Mouse (Mus musculus): ENCODE measurements around the gene Tcte1. TPM values are rescaled to one million over a fixed set of nuclear protein-coding genes. Genes with fewer than 3 reads are reported as not detected.
A peak's percentile ranks its signal among the peaks of the same experiment; 100 is the strongest.

The Tcte1 gene
- total RNA-seq, 2 experiments from 2014 or later: 0.12 TPM; not detected in 1

DNA sequence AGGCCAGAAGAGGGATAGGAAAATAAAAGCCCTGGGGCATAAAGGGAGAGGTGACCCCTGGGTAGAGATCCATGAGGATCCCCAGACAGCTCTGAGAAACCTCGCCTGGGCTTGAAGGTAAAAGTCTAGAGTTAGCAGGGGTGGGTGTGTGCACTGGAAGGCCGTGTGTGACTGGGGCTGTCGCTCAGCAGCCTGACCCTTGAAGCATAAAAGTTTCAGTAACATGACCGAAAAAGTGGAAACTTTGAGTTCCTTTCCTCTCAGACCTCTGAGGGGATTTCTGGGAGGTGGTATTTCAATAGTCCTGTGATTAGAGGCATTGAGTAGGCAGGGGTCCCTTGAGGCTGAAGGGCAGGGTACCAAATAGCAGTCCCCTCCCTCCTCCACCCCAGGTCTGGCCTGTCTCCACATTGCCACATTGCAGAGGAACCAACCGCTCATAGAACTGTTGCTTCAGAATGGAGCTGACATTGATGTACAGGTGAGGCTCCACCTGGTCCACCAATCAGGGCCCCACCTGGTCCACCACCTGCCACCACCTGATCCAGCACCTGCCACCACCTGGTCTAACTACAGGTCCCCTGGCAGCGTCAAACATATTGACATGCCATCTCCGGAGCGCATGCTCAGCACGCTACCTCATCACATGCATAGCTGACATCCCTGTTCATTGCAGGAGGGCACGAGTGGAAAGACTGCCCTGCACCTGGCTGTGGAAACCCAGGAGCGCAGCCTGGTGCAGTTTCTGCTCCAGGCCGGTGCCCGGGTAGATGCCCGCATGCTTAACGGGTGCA is 36.7 kb downstream of the Tcte1 start:
- DNase-seq: no peak
- intact Hi-C loops (cut with DNase I): loop anchor here (10.0 kb wide), 1 partner anchor 825 kb away; the partner anchor contains the start of gene Zfp318

DNA sequence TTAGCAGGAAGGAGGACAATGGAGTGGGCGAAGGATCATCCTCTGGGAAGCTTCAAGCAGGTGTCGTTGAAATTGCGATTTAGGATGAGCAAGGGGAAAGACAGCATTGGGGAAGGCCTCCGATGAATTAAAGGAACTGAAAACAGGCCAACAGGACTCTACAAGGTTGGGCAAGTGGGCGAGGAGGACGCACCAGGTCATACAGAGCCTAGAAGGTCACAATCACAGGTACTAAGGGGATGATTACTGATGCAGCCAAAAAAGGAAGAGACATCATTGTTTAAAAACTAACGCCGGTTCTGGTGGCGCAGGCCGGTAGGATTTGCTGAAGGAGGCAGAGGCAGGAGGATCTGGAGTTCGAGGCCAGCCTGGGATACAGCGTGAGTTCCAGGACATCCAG is 40.0 kb downstream of the Tcte1 start:
- DNase-seq: no peak
- intact Hi-C loops (cut with DNase I): loop anchor here (10.0 kb wide), 1 partner anchor 822 kb away; the partner anchor contains the start of gene Zfp318

DNA sequence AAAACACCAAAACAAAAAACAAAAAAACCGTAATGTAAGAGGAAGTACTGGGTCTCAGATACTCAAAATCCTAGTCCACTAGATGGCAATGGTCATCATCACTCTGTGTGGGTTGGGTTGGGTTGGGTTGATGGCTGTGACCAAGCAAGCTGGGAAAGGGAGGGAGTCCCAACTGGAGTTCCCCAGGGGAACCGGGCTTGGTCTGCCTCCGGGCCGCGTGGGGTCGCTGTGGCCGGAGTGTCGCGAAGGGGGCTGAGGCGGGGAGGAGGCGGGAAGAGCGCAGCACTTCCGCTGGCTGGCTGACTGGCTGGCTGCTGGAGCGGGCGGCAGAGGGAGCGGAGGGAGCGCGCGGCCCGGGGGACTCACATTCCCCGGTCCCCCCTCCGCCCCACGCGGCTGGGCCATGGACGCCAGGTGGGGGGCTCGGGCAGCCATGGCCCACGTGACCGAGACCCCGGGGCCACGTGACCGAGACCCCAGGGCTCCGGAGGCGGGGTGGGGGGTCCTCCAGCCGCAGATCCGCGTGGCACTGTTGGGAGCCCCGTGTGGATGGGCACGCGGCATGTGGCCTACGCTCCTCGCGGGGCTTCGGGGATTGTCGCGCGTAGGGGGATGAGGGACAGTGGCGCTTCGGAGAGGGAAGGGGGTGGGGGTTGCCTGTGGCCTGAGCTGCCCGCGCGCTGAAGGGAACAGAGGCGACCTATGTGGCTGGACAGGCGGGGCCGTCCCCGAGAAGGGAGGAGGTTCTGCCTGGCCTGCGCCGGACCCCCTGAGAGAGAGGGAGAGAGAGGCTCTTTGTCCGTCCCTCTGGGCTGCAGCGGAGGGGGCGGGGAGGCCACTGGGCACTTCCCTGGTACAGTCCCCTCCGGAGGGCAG is 40.7 kb downstream of the Tcte1 start, which contains the start of gene Slc35b2:
Gene Slc35b2 (plus strand): TSS at position 220 of the 876 bp plus-strand sequence.
- intact Hi-C loops (cut with DNase I): loop anchor here (10.0 kb wide), 1 partner anchor 821 kb away; the partner anchor contains the start of gene Zfp318
- peak; percentile 96 to 98 for DNase-seq

DNA sequence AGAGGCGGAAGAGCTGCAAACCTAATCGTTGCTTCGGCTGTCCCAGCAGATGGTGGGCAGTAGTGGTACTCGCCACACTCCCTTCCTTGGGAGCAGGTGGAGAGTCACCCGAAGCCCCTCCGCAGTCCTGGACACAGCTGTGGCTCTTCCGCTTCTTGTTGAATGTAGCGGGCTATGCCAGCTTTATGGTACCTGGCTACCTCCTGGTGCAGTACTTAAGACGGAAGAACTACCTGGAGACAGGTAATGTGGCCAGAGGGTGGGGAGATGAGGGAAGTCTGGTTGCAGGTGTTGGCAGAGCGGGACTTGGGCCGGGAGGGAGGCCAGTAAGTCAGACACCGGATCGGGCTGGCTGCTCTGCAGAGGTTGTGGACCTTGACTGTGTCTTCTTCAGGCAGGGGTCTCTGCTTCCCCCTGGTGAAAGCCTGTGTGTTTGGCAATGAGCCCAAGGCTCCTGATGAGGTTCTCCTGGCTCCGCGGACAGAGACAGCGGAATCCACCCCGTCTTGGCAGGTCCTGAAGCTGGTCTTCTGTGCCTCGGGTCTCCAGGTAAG is 41.4 kb downstream of the Tcte1 start:
- intact Hi-C loops (cut with DNase I): loop anchor here (10.0 kb wide), 1 partner anchor 820 kb away; the partner anchor contains the start of gene Zfp318
- no peak for DNase-seq

DNA sequence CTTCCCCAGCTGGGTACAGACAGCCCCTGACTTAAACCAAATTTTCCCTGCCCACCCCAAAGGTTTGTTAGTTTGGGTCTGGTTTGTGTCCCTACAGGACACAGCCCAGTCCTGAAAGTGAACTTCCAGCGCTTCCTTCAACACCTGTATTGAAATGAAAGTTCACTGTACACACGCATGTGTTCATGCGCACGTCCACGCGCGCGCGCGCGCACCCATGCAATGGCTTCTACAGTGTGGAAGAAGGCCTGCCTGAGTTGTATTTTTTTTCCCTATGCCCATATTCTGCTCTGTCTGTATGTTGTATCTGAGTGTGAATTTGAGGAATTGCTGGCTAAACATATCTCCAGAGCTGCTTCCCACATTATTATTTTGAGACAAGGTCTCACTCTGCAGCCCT is 41.9 kb downstream of the Tcte1 start:
- intact Hi-C loops (cut with DNase I): loop anchor here (10.0 kb wide), 1 partner anchor 820 kb away; the partner anchor contains the start of gene Zfp318
- DNase-seq: no peak

DNA sequence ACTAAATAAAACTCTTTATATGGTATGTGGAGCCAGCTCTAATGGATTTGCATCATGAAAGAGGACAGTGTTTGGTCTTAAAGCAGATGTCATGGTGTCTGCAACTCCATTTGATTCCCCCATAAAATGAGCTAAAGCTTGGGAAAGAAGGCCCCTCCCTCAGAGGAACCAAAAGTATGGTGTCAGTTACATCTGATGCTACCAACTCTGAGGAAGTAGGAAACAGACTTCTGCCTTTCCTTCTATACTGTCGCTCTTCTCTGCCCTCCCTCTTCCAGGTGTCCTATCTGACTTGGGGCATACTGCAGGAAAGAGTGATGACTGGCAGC is 42.8 kb downstream of the Tcte1 start:
- DNase-seq: no peak
- intact Hi-C loops (cut with DNase I): loop anchor here (10.0 kb wide), 1 partner anchor 819 kb away; the partner anchor contains the start of gene Zfp318

DNA sequence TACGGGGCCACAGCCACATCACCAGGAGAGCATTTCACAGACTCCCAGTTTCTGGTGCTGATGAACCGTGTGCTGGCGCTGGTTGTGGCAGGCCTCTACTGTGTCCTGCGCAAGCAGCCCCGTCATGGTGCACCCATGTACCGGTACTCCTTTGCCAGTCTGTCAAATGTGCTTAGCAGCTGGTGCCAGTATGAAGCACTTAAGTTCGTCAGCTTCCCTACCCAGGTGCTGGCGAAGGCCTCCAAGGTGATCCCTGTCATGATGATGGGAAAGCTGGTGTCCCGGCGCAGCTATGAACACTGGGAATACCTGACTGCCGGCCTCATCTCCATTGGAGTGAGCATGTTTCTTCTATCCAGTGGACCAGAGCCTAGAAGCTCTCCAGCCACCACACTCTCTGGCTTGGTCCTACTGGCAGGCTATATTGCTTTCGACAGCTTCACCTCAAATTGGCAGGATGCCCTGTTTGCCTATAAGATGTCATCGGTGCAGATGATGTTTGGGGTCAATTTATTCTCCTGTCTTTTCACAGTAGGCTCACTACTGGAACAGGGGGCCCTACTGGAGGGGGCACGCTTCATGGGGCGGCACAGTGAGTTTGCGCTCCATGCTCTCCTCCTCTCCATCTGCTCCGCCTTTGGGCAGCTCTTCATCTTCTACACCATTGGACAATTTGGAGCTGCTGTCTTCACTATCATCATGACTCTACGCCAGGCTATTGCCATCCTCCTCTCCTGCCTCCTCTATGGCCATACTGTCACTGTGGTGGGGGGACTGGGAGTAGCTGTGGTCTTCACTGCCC is 43.3 kb downstream of the Tcte1 start:
- DNase-seq: no peak
- intact Hi-C loops (cut with DNase I): loop anchor here (10.0 kb wide), 1 partner anchor 818 kb away; the partner anchor contains the start of gene Zfp318

DNA sequence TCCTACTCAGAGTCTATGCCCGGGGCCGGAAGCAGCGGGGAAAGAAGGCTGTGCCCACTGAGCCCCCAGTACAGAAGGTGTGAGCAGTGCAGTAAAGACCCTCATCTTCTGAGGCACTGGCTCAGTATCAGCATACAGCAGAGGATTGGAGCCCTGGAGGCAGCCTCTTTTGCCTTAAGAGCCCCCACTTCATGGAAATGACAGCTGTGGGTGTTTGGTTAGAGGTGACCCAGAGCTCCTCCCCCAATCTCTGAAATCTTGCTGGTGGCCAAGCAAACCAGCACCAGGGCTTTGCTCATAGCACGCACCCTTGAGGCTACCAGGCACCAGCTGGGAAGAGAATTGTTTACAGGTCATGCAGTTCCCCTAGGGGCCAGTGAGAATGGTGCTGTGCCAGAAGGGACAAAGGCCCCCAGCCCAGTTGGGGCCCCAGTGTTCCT is 43.9 kb downstream of the Tcte1 start:
- no peak for DNase-seq
- intact Hi-C loops (cut with DNase I): loop anchor here (10.0 kb wide), 1 partner anchor 818 kb away; the partner anchor contains the start of gene Zfp318

DNA sequence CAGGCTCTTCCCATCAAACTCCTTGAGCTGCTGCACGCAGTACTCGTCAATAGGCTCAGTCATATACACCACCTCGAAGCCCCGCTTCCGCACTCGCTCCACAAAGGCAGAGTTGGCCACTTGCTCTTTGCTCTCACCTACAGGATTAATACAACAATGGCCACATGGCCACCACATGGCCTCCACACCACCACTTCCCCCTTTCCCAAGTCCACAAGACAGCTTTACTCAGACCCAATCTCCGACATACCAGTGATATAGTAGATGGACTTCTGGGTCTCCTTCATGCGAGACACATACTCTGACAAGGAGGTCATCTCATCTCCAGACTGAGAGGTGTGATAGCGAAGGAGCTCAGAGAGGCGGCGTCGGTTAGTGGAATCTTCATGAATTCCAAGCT is 45.8 kb downstream of the Tcte1 start:
- DNase-seq: no peak
- intact Hi-C loops (cut with DNase I): loop anchor here (10.0 kb wide), 1 partner anchor 816 kb away; the partner anchor contains the start of gene Zfp318

DNA sequence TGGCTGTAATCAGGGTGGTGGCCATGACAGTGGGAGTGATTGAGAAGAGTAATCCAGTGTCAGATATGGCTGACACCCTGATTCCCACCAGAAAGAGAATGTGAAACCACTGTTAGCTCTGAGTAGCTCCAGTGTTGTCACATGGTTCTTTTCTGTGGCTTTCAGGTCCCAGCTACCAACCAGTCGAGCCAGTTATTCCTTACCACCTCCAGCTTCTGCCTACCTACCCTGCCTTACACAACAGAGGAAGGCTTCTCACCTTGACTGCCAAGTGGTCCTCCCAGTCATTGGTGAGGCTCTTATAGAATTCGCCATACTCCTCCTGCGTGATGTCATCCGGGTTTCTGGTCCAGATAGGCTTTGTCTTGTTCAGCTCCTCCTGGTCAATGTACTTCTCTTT is 46.8 kb downstream of the Tcte1 start:
- no peak for DNase-seq
- intact Hi-C loops (cut with DNase I): loop anchor here (5.0 to 10.0 kb wide), 2 partner anchors 592 to 815 kb away; partner anchors contain the start of genes Gtpbp2 and Zfp318

DNA sequence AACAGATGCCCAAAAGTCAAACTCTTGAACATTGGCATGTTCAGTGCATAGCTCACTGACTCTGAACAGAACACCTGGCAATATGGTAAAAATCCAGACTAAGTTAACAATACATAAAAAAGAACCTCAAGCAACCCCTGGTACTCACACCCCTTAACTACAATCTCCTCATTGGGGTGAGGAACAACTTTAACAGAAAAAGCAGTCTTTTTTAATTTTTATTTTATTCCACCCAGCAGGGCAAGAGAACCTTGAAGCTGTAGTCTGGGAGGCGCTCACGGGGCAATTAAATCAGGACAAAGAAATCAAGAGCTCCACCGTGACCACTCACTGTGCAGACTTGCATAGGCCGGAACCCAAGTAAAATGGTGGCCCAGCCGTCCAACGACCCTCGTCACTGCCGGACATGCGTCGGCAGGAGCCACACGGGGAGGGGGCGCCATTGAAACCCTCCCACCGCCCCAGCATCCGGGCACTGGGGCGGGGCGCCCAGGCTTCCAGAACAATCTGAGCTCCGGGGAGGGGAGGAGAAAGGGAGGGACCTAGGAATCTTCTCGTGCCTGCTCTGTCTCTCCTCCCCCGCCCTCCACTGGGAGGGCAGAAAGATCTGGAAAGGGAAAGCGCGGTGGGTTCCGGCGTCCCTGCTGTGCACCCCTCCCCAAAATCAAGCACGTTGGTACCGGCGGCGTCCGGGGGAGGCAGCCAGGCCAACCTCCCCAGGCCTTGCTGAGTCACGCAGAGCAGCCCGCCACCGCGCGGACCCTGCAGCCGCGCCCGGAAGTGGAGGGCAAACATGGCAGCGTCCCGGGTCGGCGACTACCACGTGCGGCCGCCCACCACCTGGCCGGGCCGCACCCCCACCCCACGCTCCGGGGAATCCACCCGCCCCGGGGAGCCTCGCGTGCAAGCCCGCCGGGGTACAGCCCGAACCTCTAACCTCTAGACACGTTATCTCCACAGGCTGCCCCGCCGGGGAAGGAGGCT is 49.2 kb downstream of the Tcte1 start:
- intact Hi-C loops (cut with DNase I): loop anchor here (5.0 kb wide), 1 partner anchor 590 kb away; the partner anchor contains the start of gene Gtpbp2

DNA sequence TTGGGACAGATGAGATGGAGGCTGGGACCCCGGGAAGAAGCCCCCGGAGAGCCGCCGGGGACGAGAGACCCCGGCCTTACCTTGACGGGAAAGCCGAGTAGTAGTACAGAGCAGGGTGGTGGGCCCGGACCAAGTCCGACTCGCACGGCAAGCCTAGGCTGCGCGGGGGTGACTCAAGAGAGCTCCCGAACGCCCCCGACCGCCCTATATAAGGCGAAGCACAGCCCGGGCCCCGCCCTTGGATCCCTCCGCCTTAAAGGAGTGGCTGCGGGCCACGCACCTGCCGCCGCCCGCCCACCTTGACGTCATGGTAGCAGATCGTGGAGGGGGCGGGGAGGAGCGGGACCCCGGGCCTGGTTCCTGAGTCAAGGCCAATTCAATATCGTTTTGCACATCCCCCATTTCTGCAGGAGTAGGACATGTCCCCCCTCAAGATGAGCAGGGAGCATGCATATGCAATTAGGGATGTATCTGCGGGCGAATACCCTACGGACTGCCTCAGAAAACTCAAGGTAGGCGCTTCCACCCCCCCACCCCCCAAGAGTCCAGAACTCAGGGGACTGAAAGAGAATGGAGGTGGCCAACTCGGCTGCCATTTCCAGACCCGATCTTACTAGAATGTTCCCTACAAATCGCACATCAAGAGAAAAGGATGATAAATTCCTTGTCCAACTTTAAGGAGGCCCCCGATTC is 50.0 kb downstream of the Tcte1 start, which contains the start of gene Hsp90ab1:
Gene Hsp90ab1 (minus strand): TSS at position 185 of the 693 bp plus-strand sequence.
- intact Hi-C loops (cut with DNase I): loop anchor here (5.0 kb wide), 1 partner anchor 589 kb away; the partner anchor contains the start of gene Gtpbp2
- peak; percentile 99 for DNase-seq

More for the DNA sequence above, 49.2 kb downstream of the Tcte1 start:
- DNase-seq: peak; percentile 80 to 84

DNA sequence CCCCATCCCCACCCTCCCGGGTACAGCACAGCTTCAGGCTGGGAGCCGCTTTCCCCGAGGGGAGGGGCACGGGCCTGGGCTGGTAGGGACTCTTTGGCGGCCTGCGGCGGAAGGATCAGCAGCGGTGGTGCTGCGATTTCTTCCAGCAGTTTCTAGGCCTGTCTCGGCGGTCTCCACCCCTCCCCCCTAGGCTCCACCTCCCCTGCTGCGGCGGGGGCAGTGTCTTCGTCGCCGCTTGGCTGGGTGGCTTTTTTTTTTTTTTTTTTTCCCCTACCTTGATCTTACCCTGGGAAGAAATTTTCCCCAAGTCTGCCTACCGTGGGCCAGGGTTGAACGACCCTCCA is 50.5 kb downstream of the Tcte1 start:
- DNase-seq: peak; percentile 97
- intact Hi-C loops (cut with DNase I): loop anchor here (5.0 kb wide), 1 partner anchor 589 kb away; the partner anchor contains the start of gene Gtpbp2

DNA sequence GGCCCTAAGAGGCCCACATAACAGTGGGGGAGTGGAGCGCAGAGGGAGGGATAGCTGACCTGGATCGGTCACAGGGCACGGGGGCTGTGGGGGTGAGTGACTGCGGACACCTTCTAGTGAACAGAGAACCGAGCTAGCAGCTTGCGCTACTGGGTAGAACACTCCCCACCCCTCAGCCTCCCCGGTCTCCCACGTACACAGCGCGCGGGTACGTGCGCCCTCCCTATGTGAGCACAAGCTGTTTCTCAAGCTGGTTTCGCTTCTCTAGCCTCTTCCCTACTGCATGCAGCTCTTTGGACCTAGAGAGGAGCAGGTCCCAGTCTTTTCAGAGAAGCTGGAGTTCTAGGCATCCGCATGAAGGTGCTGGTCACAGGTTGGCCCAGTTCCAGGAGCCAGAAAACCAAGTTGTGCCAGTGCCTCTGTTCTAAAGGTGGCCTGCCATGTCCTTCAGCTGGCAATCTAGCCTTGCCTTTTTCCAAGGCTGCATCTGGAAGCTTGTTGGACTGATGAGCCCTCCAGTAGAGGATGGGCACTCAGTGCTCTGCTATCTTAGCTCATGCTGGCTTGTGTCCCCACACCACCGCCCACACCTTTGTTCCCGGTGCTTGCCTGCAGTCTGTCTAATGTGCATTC is 51.0 kb downstream of the Tcte1 start:
- intact Hi-C loops (cut with DNase I): loop anchor here (5.0 kb wide), 1 partner anchor 588 kb away; the partner anchor contains the start of gene Gtpbp2
- DNase-seq: peak; percentile 69 to 72

DNA sequence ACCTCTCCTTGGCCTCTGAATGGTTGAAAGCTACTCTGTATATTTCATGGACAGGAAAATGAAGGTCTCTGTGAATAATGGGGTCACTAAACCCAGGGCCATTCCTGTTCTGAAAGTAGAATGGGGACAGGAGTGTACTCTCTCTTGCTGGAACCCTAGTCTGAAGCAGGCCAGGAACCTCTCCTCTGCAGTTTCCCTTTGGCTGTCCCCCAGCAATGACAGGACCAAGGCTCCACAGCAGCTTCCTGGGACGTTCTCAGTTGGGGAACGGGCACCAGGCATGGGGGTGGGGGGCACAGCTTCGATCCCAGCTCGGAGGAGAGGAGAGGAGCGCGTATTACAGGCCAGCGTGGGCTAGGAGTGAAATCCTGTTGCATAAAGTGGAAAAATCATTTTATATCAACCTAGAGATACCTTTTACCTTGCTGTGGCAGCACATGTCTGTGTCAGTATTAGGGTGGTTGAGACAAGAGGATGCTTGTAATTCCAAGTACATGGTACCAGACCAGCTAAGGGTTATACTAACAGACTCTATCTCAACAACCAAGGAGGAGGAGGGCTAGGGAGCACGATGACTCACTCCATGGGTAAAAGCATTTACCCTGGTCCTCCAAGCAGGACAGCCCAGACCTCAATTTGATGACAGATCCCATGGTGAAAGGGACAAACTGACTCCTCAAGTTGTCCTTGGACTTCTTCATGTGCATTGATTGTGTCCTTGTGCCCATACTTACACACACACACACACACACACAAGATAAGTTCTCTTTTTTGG is 52.1 kb downstream of the Tcte1 start:
- no peak for DNase-seq
- intact Hi-C loops (cut with DNase I): no loop called here

DNA sequence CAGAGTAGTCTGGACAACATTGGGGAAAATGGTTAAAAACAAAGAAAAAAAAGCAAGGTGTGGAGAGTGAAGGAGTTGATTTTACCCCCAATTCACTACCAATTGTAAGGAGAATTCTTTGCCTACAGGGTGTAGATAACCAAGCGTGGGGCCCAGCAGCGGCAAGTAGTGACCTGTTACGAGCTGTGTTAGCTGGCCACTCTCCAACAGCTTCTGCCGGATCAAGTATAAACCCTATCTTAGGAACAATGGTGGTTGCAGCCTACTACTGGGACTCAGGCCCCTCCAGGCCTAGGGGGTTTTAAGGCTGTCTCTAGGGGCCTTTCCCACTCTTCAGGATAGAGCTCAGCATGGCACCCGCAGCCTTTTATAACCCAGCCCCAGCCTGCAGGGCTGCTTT is 55.0 kb downstream of the Tcte1 start:
- no peak for DNase-seq
- intact Hi-C loops (cut with DNase I): no loop called here

Data from heart, postnatal 14 days (tissue).